Mouse (Mus musculus): ENCODE data around the gene Olfr1192-ps1. TPM values are rescaled to one million over a fixed set of nuclear protein-coding genes. Genes with fewer than 3 reads are reported as not detected.
"Not testable (repeated sequence)": the region's sequence is repeated elsewhere in the genome, so short reads cannot be mapped to it uniquely, and the experiment has no call there.

Olfr1192-ps1 gene
- total RNA-seq (2021): not detected

GRCm38 (mm10) chr2:88648209-88648608 lies at the start of gene Olfr1192-ps1:
Olfr1192-ps1 (plus strand) TSS chr2:88648509.
- no peak for DNase-seq

GRCm38 (mm10) chr2:88640242-88640641 lies 8.1 kb upstream of the Olfr1192-ps1 start, which contains the start of gene Olfr1191-ps1:
Olfr1191-ps1 (plus strand) TSS chr2:88640542.
- not testable (repeated sequence) for DNase-seq

GRCm38 (mm10) chr2:88675328-88675727 lies 27.0 kb downstream of the Olfr1192-ps1 start, which contains the start of gene Olfr1193:
Olfr1193 (plus strand) TSS chr2:88675628.
- DNase-seq: not testable (repeated sequence)

- no peak for DNase-seq
Observed at GRCm38 (mm10) chr2:88689087-88689486, 40.8 kb downstream of the Olfr1192-ps1 start, which contains the start of gene Olfr1195. Olfr1195 (minus strand) TSS chr2:88689187.

- DNase-seq: no peak
Observed at GRCm38 (mm10) chr2:88704497-88704896, 56.2 kb downstream of the Olfr1192-ps1 start, which contains the start of gene Olfr1196. Olfr1196 (minus strand) TSS chr2:88704597.

Other genes starting within 250 kb of the Olfr1192-ps1 start
- not detected for gene Olfr1179, start 242.1 kb upstream of the Olfr1192-ps1 start, total RNA-seq (2021)
- not detected for gene Olfr1180, start 229.4 kb upstream of the Olfr1192-ps1 start, total RNA-seq (2021)
- not detected for gene Olfr1181, start 222.3 kb upstream of the Olfr1192-ps1 start, total RNA-seq (2021)
- not detected for gene Gm13757, start 199.4 kb upstream of the Olfr1192-ps1 start, total RNA-seq (2021)
- not detected for gene Olfr1183, start 193.6 kb upstream of the Olfr1192-ps1 start, total RNA-seq (2021)
- not detected for gene Olfr1184, start 164.9 kb upstream of the Olfr1192-ps1 start, total RNA-seq (2021)
- gene Olfr1185-ps1, start 155.2 kb upstream of the Olfr1192-ps1 start, total RNA-seq (2021): not detected
- not detected for gene Olfr1186, start 130.0 kb upstream of the Olfr1192-ps1 start, total RNA-seq (2021)
- not detected for gene Olfr1188, start 91.6 kb upstream of the Olfr1192-ps1 start, total RNA-seq (2021)
- not detected for gene Olfr1189, start 62.1 kb upstream of the Olfr1192-ps1 start, total RNA-seq (2021)
- under 1 TPM; 0.05 to 0.07 TPM for gene Olfr1191-ps1, start 8.0 kb upstream of the Olfr1192-ps1 start, total RNA-seq (2021)
- not detected for gene Olfr1193, start 27.1 kb downstream of the Olfr1192-ps1 start, total RNA-seq (2021)
- gene Olfr1195, start 40.7 kb downstream of the Olfr1192-ps1 start, total RNA-seq (2021): not detected
- not detected for gene Olfr1196, start 56.1 kb downstream of the Olfr1192-ps1 start, total RNA-seq (2021)
- not detected for gene Olfr1197, start 83.9 kb downstream of the Olfr1192-ps1 start, total RNA-seq (2021)
- gene Olfr1198, start 102.9 kb downstream of the Olfr1192-ps1 start, total RNA-seq (2021): not detected
- gene Olfr1199, start 112.0 kb downstream of the Olfr1192-ps1 start, total RNA-seq (2021): not detected
- gene Olfr1200, start 122.0 kb downstream of the Olfr1192-ps1 start, total RNA-seq (2021): not detected
- gene Olfr1201, start 144.5 kb downstream of the Olfr1192-ps1 start, total RNA-seq (2021): not detected
- gene Olfr1202, start 166.0 kb downstream of the Olfr1192-ps1 start, total RNA-seq (2021): not detected
- not detected for gene Olfr1205, start 181.2 kb downstream of the Olfr1192-ps1 start, total RNA-seq (2021)
- gene Olfr1204, start 200.8 kb downstream of the Olfr1192-ps1 start, total RNA-seq (2021): not detected
- not detected for gene Olfr1206, start 214.7 kb downstream of the Olfr1192-ps1 start, total RNA-seq (2021)

All from heart, postnatal 4 days (tissue).